In the genomic region with DNA sequence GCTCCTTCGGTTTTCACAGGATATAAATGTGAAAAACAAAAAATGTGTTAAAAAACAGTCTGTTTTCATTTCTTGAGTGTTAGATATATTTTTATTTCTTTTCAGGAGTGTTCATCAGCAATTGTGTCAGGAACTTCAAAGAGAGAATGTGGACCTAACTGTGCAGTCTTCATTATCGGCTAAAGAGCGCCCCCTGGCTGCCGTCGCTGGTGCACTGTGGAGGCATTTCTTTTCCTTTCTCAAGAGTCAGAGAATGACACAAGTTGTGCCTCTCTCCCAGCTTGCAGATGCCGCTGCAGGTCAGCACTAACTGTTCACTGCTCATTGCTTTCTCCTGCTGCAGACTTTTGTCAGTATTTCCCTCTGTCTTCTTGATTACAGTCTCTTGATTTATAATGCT, we compare ENCODE assay signal across 8 mouse cellular contexts.
A peak's percentile ranks its signal among the peaks of the same experiment; 100 is the strongest.
DNase-seq lines count a peak whose midpoint lies in the region; ATAC-seq and TF ChIP-seq lines count a peak whose summit lies in the region.

No protein-coding gene starts in this region.

- H3K27me3 ChIP-seq in kidney, embryonic 14.5 days (ENCODE audit: control insufficient read depth, insufficient read depth, low read length) = no peaks in the 10 kb centered on the region
- no peaks in the 10 kb centered on the region for H3K27me3 ChIP-seq in limb, embryonic 14.5 days (ENCODE audit: control insufficient read depth, insufficient read depth, low read length)

- no peak overlapping the region for H3K27ac ChIP-seq in kidney, embryonic 14.5 days (ENCODE audit: low read depth, low read length)
- no peak overlapping the region for H3K27ac ChIP-seq in limb, embryonic 14.5 days (replicated peaks; ENCODE audit: low read depth, low read length)

- 25% methylated on average over 6 of the region's 6 CpGs for WGBS in kidney, embryonic 14.5 days
- WGBS in limb, embryonic 14.5 days = 19% methylated on average over 6 of the region's 6 CpGs

- peak; percentile 82 for DNase-seq in 3T3-L1 (ENCODE audit: low read depth, low spot score)
- DNase-seq in adrenal gland, adult 2 months = peak; percentile 60
- peak; percentile 85 for DNase-seq in embryo, embryonic 10.5 days (ENCODE audit: low spot score)
- DNase-seq in gastrocnemius, postnatal 36 days = peak; percentile 59 to 61
- DNase-seq in limb, embryonic 14.5 days (ENCODE audit: low spot score) = peak; percentile 58
- DNase-seq in monocyte, adult 2 months (ENCODE audit: low read depth in 1 of 2, low spot score in 2 of 2) = peak; percentile 3 to 19
- peak; percentile 67 to 87 for DNase-seq in spleen, postnatal 10 days (ENCODE audit: low spot score in 2 of 2)

- no peak for TF ChIP-seq POLR2A in limb, embryonic 14.5 days (IDR thresholded peaks at IDR 0.05; ENCODE audit: borderline replicate concordance, extremely low read depth, insufficient read depth, insufficient read length)

- intact Hi-C loops in gastrocnemius, postnatal 36 days (cut with DNase I) = loop anchor here (10.0 kb wide), 1 partner anchor 329 kb away; no protein-coding TSS in a partner anchor

- H3K4me1 ChIP-seq in kidney, embryonic 14.5 days (ENCODE audit: control insufficient read depth, insufficient read depth, low read length) = no peaks in the 10 kb centered on the region
- no peaks in the 10 kb centered on the region for H3K4me1 ChIP-seq in limb, embryonic 14.5 days (ENCODE audit: control insufficient read depth, insufficient read depth, low read length)

- H3K9ac ChIP-seq in kidney, embryonic 14.5 days (ENCODE audit: low read depth, low read length) = no peak overlapping the region
- no peak overlapping the region for H3K9ac ChIP-seq in limb, embryonic 14.5 days (ENCODE audit: low read depth, low read length, severe bottlenecking)

- H3K9me3 ChIP-seq in kidney, embryonic 14.5 days (ENCODE audit: control insufficient read depth, low read length) = no peaks in the 10 kb centered on the region
- H3K9me3 ChIP-seq in limb, embryonic 14.5 days (ENCODE audit: control insufficient read depth, low read length) = no peaks in the 10 kb centered on the region

- no peak overlapping the region for H3K4me3 ChIP-seq in kidney, embryonic 14.5 days (ENCODE audit: low read length)
- H3K4me3 ChIP-seq in limb, embryonic 14.5 days (replicated peaks; ENCODE audit: low read length) = no peak overlapping the region

- H3K36me3 ChIP-seq in kidney, embryonic 14.5 days (ENCODE audit: control insufficient read depth, insufficient read depth, low read length) = no peaks in the 10 kb centered on the region
- H3K36me3 ChIP-seq in limb, embryonic 14.5 days (ENCODE audit: control insufficient read depth, insufficient read depth, low read length) = no peaks in the 10 kb centered on the region

- 0 out of 2 replicates have a peak, but pooled peaks have one; percentile 72 for ATAC-seq in kidney, embryonic 14.5 days (ENCODE audit: low FRiP score, low TSS enrichment)
- ATAC-seq in limb, embryonic 14.5 days (ENCODE audit: low FRiP score, low read depth) = peak; percentile 60; the same call in 1 of the 2 replicates

- no peak overlapping the region for H3K4me2 ChIP-seq in kidney, embryonic 14.5 days (replicated peaks; ENCODE audit: low read depth, low read length)
- H3K4me2 ChIP-seq in limb, embryonic 14.5 days (replicated peaks; ENCODE audit: low read depth, low read length, severe bottlenecking) = no peak overlapping the region

Comparison
In these comparisons a context has a peak if more than half of its experiments do, and no peak if none do; other contexts are left out.
1. DNase-seq: peak in every context shown above with its lines; median percentile 85 in embryo, embryonic 10.5 days; 82 in 3T3-L1; 77 in spleen, postnatal 10 days; 60 in adrenal gland, adult 2 months; 60 in gastrocnemius, postnatal 36 days; 58 in limb, embryonic 14.5 days; 11 in monocyte, adult 2 months.